Mouse (Mus musculus): ENCODE results near the gene Rcsd1.

GRCm38 (mm10) chr1:165691516-165691915 is 18.0 kb downstream of the Rcsd1 start:
- TF ChIP-seq CTCF (IDR thresholded peaks at IDR 0.05; ENCODE audit: insufficient read depth, low read length) (no peak), POLR2A (IDR thresholded peaks at IDR 0.05; ENCODE audit: borderline replicate concordance, extremely low read depth, low read depth, low read length) (no peak)

Data from lung, adult 2 months (tissue).